Mouse (Mus musculus): ENCODE results near the gene Plpp7. TPM values are rescaled to one million over a fixed set of nuclear protein-coding genes. Genes with fewer than 3 reads are reported as not detected.

Plpp7 gene
- polyA plus RNA-seq, 2 experiments from 2014 or later = not detected

DNA sequence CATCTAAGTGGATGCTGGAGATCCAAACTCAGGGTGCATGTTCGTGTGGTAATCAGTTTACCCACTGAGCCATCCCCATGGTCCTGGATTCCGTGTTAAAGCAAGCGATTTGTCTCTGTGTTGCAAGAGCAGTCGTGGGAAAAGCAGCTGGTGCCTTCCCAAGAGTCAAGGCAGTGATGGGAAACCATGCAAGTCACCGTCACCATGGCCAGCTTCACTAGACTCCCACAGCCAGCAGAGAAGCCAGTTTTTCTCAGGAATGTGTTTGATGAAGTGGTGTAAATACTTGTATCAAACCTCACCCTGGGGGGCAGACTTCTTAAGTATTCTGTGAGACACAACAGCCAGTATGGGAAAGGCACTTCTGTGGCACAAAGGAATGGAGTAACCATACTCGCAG, 47.0 kb downstream of the Plpp7 start:
- no peak for ATAC-seq

DNA sequence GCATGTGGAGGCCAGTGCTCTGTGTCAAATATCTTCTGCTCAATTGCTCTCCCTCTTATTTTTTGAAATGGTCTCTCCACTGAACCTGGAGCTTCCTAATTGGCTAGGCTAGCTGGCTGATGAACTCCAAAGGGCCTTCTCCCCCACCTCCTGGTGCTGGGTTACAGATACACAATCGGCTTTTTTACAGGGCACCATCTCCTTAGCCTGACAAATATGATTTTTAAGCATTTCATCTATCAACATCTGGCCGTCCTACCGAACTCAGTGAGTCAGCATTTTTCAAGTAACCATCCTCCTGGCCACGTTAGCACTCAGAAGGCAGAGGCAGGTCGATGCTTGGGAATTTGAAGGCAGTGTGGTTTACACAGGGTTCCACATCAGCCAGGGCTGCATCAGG, 49.3 kb downstream of the Plpp7 start:
- no peak for ATAC-seq

- ATAC-seq = no peak
Measured at GRCm38 (mm10) chr2:32146617-32147162, 51.4 kb downstream of the Plpp7 start.

DNA sequence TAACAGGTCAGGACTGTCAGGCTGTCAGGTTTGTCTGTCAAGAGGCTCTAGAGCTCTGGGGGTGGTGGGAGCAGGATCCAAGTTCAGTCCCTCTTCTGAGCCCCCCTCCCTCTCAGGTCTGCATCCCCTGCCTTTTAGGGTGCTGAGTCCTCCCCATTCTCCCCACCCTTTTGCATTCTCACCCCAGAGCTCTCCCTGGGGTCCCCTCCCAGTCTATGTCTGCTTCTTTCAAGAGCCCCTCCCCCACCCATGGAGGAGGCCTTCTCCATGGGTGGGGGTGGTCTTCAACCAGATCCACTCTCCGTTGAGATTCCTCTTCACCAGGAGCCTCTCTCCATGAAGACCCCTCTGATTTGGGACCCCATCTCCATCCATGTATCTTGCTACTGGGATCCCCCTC, 54.8 kb downstream of the Plpp7 start:
- no peak for ATAC-seq

GRCm38 (mm10) chr2:32150562-32150923, 55.2 kb downstream of the Plpp7 start:
- ATAC-seq = no peak

DNA sequence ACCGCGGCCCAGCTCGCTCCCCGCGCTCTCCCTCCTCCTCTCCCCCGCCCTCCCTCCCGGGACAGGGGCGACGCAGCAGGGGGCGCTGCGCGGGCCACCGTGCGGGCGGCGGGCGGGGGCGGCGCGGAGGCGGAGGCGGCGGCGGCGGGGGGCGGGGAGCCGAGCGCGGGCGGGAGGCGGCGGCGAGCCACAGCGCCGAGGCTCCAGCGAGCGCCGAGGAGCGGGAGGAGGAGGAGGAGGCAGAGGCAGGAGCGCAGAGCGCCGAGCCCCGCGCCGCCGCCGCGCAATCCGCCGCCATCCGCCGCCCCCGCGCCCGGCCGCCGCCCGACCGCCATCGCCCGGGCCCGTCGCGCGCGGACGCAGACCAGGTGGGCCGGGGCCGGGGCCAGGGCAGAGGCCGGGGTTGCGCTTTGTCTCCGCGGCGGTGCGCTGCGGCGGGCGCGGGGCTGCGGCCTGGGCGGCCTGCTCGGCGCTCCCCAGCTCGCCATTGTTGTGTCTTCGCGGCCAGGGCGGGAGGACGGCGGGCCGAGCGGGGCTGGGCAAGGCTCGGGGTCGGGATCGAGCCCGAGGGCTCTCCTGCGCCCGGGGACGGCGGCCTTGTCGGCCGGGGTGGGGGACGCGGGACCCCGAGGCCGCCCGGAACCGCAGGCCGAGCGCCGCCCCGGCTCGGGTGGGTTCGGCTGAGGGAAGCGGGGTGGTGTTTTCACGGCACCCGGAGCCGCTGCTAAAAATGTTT, 55.8 kb downstream of the Plpp7 start, which contains the start of gene Prrc2b:
Gene Prrc2b (plus strand): TSS at position 159 of the 736 bp plus-strand sequence.
- peak; percentile 32 for ATAC-seq

DNA sequence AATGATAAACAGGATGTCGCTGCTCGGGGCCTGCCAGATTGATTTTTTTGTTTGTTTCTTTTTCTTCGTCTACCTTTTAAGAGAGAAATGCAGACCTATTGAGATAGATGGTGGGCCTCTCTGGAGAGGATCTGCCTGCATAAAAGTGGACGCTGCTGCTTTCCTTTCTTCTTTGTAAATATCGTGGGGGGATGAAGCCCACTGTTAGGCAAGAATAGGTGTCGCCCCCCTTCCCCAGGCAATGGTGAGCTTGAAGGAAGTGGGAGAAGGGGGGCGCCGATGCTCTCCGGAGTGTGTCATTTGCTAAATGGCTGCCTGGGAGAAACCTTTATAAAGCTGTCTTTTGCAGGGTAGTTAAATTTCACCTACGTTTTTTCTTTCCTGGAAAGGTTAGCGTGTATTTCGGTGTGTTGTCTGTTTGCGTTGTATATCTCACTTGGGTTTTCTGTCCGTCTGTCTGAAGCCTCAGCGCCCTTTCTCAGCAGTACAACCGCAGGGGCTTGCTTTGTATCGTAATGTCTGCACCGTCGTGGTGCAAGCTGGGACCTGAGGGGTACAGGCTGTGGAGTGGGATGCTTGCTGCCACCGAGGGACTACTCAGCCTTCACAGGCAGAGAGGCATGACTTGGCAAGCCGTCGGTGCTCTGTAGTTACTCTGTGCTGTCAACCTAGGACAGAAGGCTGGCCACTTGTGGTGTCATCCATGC, 56.5 kb downstream of the Plpp7 start:
- peak; percentile 24 for ATAC-seq

- ATAC-seq = peak; percentile 43
Measured at GRCm38 (mm10) chr2:32152367-32153034, 57.2 kb downstream of the Plpp7 start.

- ATAC-seq = no peak
Measured at GRCm38 (mm10) chr2:32153041-32153790, 57.9 kb downstream of the Plpp7 start.

DNA sequence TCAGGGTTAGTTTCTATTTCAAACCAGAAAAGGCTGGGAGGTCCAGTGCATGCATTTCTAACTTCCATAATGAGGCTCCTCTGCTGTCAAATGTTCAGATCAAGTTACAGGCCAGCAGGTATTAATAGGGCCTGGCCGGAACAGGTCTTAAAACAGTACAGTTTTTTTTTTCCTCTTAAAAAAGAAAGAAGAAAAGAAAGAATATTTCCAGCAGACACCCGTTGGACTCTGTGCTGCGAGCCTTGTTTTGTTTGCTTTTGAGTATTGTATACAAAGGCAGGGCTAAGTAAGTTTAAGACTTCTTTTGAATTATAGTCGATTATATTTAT, 58.4 kb downstream of the Plpp7 start:
- ATAC-seq = no peak

DNA sequence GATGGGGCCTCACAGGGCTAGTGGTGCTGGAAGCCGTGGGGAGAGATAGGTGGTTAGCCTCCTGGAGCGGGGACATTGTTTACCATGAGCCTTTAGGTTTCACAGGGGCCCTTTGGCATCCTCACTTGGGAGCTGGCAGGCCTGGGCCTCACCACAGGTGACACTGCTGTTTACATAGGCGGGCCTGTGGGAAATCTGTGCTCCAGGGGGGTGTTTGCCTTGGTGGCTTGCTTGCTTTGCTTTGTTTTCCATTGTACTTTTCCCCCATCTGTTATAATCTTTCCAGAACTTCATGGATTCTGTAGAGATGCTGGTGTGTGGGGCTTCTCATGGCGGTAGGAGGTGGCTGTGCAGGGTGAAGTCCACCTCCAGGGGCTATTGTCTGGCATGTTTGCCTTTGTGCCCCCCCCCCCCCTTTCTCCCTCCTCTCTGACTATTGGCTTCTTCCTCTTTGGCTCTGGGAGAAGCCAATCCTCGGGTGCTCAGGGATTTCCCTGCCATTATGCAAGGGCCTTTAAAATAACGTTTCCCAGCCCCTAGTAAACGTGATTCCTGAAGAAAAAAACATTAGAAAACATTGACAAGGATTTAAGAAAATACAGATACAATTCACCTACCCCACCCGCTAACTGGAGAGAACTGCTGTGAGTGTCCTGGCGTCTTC, 59.1 kb downstream of the Plpp7 start:
- no peak for ATAC-seq

DNA sequence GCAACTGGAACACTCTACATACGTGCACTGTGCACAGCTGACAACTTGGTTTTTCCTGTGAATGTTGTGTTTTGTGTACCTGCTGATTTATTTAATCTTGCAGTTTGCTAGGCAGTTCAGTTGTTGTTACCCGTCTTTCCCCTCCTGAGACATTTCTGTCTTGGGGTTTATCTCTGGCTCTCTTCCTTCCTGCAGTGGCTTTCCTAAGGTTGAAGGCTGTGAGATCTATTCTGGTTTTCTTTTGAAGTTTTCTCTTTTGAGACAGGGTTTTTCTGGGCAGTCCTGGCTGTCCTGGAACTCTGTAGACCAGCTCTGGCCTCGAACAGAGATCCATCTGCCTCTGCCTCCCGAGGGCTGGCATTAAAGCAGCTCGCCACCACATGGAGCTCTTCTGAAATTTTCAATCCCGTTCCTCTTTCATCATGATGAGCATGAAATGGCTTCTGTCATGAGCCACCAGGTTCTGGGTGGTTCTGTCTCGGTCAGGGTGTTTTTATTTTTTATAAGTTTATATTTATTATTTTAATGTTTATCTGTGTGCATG, 59.7 kb downstream of the Plpp7 start:
- ATAC-seq = no peak

DNA sequence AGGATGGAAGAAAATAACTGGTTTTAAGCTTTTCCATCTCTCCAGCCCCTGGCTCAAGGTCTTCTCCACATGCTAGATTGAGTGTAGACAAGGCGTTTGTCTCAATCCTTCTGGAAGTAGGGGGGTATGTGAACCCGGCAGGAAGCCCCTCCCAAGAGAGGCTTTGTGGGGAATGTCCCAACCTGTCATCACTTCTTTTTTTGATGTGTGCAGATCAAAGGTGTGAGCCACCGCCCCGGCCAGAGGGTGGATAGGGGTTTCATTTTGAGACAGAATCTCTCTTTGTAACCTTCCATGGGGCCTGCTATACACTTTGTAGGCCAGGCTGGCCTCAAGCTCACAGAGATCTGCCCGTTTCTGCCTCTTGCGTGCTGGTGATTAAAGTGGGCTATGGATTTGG, 60.3 kb downstream of the Plpp7 start:
- peak; percentile 59 for ATAC-seq

DNA sequence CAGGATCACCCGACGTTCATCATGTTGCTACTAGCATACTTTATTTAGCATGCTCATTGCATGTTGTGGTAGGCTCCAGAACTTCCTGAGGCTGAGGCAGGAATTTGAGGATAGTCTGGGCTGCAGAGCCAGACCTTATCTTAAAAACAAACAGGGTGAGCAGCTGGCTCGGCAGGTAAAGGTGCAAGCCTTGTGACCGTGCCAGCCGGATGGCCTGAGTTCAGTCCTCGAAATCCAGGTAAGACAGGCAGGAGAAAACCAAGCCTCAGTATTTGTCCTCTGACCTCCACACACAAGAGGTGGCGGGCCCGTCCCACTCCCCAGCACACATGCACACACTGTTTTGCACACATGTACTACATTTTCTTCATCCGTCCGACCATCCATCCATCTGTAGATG, 61.3 kb downstream of the Plpp7 start:
- no peak for ATAC-seq

DNA sequence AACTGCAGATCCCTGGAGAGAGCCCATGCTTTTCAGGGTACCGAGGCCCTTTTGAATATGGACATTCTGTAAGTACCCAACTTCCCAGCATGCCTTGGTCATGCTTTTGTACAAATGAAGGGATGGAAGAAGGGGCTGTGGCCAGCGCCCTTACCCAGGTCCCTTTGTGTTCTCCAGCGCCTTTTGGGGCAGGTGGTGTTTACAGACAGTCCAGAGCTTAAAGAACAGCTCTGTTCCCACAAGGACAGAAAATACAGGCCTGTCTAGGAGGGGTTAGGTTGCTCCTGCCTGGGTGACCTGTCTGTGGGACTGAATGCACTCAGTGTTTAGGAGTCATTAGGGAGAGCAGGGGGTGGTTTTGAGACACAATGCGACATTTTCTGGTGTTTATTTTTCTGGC, 62.0 kb downstream of the Plpp7 start:
- no peak for ATAC-seq

DNA sequence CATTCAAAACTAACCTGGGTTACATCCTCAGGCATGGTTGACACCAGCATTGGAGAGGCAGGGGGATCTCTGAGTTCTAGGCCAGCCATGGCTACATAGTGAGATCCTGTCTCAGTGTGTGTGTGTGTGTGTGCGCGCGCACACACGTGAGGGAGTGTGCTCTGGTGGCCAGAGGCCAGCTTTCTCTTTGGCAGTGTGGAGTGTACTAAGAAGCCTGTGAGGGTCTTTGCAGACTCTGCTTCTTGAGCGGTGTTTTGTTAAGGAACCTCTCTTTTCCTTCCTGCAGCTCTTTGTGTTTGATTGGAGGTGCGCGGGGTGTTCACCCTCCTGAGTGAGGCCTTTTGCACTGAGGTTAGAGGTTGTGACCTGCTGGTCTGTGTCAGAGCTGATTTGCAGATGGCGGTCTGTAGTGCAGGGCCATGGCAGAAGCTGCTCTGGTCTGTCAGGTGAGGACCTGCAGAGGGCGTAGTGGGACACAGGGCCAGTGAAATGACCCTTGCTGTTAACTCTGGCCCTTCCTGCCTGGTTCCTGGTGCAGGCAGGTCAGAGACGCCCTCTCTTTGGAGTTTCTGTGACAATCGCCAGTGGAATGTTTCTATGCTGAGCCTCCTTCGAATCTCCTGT, 63.4 kb downstream of the Plpp7 start:
- ATAC-seq = no peak

Other genes starting within 250 kb of the Plpp7 start
- under 1 TPM; 0.24 to 0.44 TPM for gene Fibcd1, start 249.5 kb upstream of the Plpp7 start, polyA plus RNA-seq (2017; shearing (Covaris generic))
- not detected for gene Lamc3, start 208.2 kb upstream of the Plpp7 start, polyA plus RNA-seq (2017; shearing (Covaris generic))
- under 1 TPM in 1 of 2 experiments, not detected in 1; 0.56 TPM for gene Aif1l, start 145.4 kb upstream of the Plpp7 start, polyA plus RNA-seq (2017; shearing (Covaris generic))
- gene Nup214, start 121.1 kb upstream of the Plpp7 start, polyA plus RNA-seq (2017; shearing (Covaris generic)) = 100 to 1,000 TPM in 1 of 2 experiments, 10 to 100 TPM in 1; 87.6 to 102 TPM
- 10 to 100 TPM; 22.6 to 24.4 TPM for gene Fam78a, start 10.7 kb upstream of the Plpp7 start, polyA plus RNA-seq (2017; shearing (Covaris generic))
- 10 to 100 TPM; 31.7 to 32.9 TPM for gene Prrc2b, start 55.6 kb downstream of the Plpp7 start, polyA plus RNA-seq (2017; shearing (Covaris generic))
- gene Pomt1, start 141.1 kb downstream of the Plpp7 start, polyA plus RNA-seq (2017; shearing (Covaris generic)) = 1 to 10 TPM; 6.5 to 7.9 TPM
- 10 to 100 TPM; 33.3 to 42.0 TPM for gene Uck1, start 164.6 kb downstream of the Plpp7 start, polyA plus RNA-seq (2017; shearing (Covaris generic))
- 10 to 100 TPM; 18.1 to 21.3 TPM for gene Golga2, start 191.9 kb downstream of the Plpp7 start, polyA plus RNA-seq (2017; shearing (Covaris generic))
- gene Swi5, start 192.5 kb downstream of the Plpp7 start, polyA plus RNA-seq (2017; shearing (Covaris generic)) = 100 to 1,000 TPM; 162 to 183 TPM